Mouse (Mus musculus) heart, adult 8-10 months (tissue): ENCODE results near the gene Kdm6b. TPM values are rescaled to one million over a fixed set of nuclear protein-coding genes. Genes with fewer than 3 reads are reported as not detected.
A peak's percentile ranks its signal among the peaks of the same experiment; 100 is the strongest.

ENCODE experiments used
- DNase-seq: peaks from one replicate; pipeline ENCODE4 v3.0.0; 2022; ENCODE audit warnings: low spot score
- total RNA-seq, 4 experiments: library from RNA; stranded (reverse); gene quantifications; 2 replicates each; pipeline ENCODE4 v1.2.4; 2022

Kdm6b gene
- total RNA-seq, 4 experiments from 2014 or later = 19.1 to 26.2 (median 22.3) TPM

DNA sequence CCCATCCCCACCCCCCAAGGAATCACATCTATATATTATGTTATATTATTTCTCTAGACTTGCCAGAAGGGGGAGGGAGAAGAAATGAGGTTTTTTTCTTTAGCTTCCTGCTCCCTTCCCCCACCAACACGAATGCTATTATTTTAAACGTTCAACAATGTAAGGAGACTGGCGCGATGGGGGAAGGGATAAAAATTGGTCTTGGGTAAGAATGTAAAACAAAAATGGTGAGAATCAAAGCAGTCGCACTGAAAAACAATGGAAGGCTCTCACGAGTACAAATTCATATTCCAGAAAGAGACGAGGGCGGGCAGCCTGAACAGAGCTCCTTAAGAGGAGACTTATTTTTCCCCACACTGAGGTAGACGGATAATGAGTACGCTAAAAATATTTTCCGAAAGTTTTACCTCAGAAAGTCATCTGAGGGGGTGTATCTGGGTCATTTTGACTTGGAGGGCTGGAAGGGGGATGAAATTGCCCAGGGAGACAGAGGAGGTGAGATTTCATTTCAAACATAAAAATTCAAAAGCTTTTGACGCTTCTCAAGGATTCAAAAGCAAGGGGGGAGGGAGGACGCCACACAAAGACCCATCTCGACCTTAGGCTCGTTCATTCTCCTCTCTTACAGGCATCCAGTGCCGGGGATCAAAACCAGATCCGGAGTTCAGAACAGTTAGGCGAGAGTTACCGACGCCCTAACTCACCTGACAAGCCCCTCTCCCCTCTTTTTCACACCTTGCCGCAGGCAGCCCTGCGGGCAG is 46.4 kb downstream of the Kdm6b start:
- DNase-seq = peak; percentile 52

DNA sequence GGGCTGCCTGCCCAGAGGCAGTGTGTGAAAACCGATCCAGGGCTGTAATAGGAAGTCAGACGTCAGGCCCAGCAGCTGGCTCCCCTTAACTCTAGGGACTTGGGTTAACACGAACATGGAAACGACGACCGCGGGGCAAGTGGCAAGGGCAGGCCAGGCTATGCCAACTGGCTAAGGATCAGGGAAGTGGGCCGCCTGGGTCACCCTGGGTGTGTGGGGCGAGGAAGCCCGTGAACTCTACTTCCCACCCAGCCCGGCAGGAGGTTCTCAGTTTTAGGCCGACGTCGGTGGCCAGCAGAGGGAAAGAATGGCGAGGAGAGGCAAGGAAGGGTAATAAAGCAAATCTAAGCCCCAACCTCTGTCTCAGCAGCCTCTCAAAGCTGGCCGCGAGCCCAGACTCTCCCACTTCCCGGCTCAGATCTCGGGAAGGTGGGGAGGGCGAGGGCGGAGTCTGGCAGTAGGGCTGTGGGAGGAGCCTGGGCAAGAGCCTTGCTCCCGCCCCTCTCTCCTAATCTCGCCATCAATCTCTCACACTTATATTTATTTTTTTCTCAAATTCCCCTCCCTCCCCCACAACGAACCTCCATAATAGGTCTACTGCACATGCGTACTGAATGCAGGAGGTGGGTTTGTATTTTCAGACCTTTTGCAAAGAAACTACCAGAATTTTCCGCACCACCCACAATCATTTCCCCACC is 47.2 kb downstream of the Kdm6b start:
- DNase-seq = peak; percentile 92

DNA sequence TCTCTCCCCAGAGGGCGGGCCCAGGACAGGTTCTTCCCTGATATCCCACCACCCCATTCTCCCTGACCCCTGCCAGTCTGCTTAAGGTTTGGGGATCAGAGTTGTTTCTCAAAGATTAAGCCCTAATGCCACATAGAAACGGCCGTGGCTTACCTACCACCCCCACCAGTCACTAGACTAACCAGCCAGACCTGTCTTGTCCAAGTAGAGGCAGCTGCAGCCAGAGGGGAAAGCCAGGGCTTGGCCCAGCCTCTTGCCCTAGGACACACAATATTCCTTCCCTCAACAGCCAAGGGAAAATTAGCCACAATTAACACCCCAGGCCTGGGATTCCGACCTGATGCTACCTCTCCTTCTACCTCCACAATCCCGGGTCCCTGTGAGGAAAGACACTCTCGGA is 47.8 kb downstream of the Kdm6b start:
- no peak for DNase-seq

DNA sequence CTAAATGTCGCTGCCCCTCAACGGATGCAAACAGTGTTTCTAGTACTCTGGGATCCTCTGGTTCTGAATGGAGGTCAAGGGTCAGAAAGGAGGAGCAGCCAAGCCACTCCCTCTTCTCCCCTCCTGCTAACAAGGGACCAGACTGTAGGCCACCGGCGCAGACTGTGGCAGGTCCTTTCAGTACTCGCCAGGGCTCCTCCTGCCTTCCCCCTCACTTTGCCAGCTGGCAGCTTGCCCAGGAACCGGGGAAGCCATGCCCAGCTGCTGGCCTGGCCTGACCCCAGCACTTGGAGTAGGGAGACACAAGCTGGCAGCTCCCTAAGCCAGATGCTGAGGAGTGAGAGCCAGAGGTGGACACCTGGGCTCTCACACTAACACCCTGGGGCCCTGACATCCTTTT is 48.6 kb downstream of the Kdm6b start:
- peak; percentile 91 for DNase-seq

DNA sequence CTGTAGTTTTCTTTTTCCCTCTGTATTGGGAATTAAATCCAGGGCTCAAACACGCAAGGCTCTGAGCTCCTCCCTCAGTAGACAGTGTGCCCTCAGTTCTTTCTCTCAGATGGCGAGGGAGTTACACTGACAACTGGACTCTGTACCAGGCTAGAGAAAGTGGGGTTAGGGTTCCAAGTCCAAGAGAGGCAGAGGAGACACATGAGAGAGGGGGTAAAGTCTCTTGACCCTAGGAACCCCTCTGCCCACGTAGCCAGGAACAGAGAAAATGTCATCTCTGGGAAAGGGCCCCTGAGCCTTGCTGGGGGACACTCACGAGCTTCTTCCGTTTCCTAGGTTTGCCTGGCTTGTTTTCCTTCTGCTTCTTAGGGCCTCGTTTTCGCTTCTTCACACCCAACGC is 49.1 kb downstream of the Kdm6b start:
- no peak for DNase-seq

DNA sequence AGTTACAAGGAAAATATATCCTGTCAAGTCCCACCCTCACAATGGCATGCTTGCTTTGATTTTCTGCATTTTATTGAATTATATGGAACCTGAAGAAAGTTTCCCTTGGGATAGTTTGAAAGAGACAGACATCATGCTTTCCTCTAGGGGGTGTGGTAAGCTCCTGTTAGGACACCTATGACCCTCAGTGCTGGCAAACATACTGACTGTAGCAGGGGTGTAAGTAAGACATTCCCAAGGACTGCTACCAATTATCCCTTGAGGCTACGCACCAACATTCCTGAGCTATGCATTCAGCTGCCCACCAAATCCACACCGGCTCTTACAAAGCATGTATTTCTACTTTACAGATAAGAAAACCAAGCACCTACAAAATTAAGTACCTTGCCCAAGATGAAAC is 51.0 kb downstream of the Kdm6b start:
- no peak for DNase-seq

DNA sequence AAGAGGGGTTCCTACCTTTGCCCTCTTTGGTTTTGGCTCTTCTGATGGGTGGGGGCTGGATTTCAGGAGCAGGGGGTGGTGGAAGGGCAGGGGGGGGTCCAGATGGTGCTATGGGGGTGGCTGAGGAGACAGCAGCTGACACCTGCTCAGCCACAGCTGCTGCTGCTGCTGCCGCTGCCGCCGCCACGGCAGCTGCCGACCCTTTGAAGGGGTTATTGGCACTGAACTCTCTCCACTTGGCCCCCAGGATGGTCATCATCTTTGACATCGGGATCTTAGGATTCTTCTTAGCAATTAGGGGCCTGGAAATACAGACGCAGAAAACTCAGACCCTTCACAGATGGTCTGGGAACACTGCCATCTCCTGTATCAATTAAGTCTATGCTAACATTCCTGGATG is 51.5 kb downstream of the Kdm6b start:
- DNase-seq = no peak

DNA sequence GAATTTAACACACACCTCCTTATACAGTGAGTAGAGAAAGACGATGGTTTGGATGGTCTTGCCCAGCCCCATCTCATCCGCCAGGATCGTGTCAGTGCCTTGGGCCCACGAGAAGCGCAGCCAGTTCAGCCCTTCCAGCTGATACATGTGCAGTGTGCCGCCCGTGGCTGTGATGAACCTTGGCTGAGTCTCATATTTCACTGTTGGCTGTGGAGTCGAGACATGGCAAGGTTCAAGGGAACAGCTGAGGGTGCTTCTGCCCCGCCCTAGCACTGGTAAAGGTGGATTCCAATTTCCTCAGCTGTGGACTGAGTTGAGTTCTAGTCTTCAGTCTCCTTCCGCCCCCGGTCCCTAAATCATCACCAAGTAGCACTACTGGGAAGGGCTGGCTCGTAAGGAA is 55.8 kb downstream of the Kdm6b start:
- DNase-seq = no peak

DNA sequence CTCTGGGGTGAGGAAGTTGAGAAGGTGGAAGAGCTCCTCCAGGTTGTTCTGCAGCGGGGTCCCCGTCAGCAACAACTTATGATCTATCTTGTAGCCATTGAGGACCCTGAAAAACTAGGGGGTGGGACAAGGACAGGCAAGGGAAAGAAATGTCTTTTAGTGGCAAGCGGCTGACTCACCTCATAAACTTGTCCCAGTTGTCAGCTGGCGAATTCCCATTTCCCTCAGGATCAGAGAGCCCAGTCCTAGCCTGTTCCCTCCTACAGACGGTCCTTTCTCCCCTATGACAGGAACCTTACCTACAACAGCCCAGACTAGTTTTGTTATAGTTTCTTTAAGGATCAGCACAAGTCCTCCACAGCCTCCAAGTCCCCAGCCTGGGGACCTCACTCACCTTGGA is 56.9 kb downstream of the Kdm6b start:
- DNase-seq = no peak

Other genes starting within 250 kb of the Kdm6b start
- gene Alox8, start 215.8 kb downstream of the Kdm6b start, total RNA-seq = 1 to 10 TPM in 3 of 4 experiments, under 1 TPM in 1; 0.89 to 1.8 (median 1.2) TPM
- gene Gucy2e, start 176.6 kb downstream of the Kdm6b start, total RNA-seq = 1 to 10 TPM; 1.7 to 2.5 (median 2.1) TPM
- 1 to 10 TPM; 1.8 to 5.1 (median 2.6) TPM for gene Cntrob, start 89.9 kb downstream of the Kdm6b start, total RNA-seq
- 10 to 100 TPM; 46.5 to 50.6 (median 49.2) TPM for gene Trappc1, start 89.7 kb downstream of the Kdm6b start, total RNA-seq
- gene Kcnab3, start 87.4 kb downstream of the Kdm6b start, total RNA-seq = under 1 TPM in 3 of 4 experiments, not detected in 1; 0.17 to 0.38 (median 0.27) TPM
- gene Rnf227, start 73.2 kb downstream of the Kdm6b start, total RNA-seq = under 1 TPM; 0.34 to 0.44 (median 0.39) TPM
- 10 to 100 TPM; 16.7 to 20.4 (median 18.3) TPM for gene Chd3, start 44.3 kb downstream of the Kdm6b start, total RNA-seq
- 100 to 1,000 TPM; 109 to 140 (median 120) TPM for gene Naa38, start 18.2 kb downstream of the Kdm6b start, total RNA-seq
- gene Cyb5d1, start 18.0 kb downstream of the Kdm6b start, total RNA-seq = 10 to 100 TPM; 33.3 to 39.8 (median 36.9) TPM
- gene Tmem88, start 15.4 kb downstream of the Kdm6b start, total RNA-seq = 10 to 100 TPM; 13.2 to 24.7 (median 19.5) TPM
- gene Dnah2, start 135.4 kb upstream of the Kdm6b start, total RNA-seq = under 1 TPM; 0.22 to 0.66 (median 0.40) TPM
- 100 to 1,000 TPM; 105 to 137 (median 128) TPM for gene Efnb3, start 146.5 kb upstream of the Kdm6b start, total RNA-seq
- 1 to 10 TPM; 4.6 to 6.7 (median 5.6) TPM for gene Wrap53, start 166.6 kb upstream of the Kdm6b start, total RNA-seq
- 10 to 100 TPM; 12.8 to 16.3 (median 14.1) TPM for gene Trp53, start 166.7 kb upstream of the Kdm6b start, total RNA-seq
- gene Atp1b2, start 192.3 kb upstream of the Kdm6b start, total RNA-seq = 10 to 100 TPM; 12.4 to 16.3 (median 13.1) TPM
- not detected for gene Shbg, start 204.2 kb upstream of the Kdm6b start, total RNA-seq
- 1 to 10 TPM; 2.6 to 5.3 (median 3.3) TPM for gene Sat2, start 208.3 kb upstream of the Kdm6b start, total RNA-seq
- 100 to 1,000 TPM in 1 of 4 experiments, 10 to 100 TPM in 3; 92.4 to 109 (median 94.5) TPM for gene Fxr2, start 219.3 kb upstream of the Kdm6b start, total RNA-seq
- not detected for gene Sox15, start 241.6 kb upstream of the Kdm6b start, total RNA-seq
- 10 to 100 TPM; 13.6 to 18.8 (median 15.5) TPM for gene Mpdu1, start 249.0 kb upstream of the Kdm6b start, total RNA-seq